Mouse (Mus musculus): Measurements from ENCODE around the gene 3110040M04Rik. TPM values are rescaled to one million over a fixed set of nuclear protein-coding genes. Genes with fewer than 3 reads are reported as not detected.
A peak's percentile ranks its signal among the peaks of the same experiment; 100 is the strongest.

Gene 3110040M04Rik
- total RNA-seq, 2 experiments from 2014 or later: not detected

DNA sequence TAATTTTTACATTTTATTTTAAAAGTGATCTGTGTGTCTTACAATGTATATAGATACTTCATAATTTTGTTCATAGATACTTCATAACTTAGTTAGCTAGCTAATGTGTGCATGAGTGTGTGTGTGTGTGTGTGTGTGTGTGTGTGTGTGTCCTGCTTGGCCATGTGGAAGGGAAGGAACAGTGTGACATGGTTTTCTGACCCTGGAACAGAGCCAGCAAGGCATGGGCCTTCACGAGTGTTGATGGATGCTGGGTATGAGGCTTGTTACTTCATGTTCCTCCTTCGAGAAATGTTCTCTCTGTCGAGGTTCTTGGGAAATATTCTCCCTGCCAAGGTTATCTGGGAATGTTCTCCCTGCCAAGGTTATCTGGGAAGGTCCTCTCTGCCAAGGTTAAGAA, 29.8 kb downstream of the 3110040M04Rik start:
- DNase-seq (ENCODE audit: low spot score in 2 of 2): no peak

GRCm38 (mm10) chr1:151235574-151235973, 31.7 kb downstream of the 3110040M04Rik start:
- no peak for DNase-seq (ENCODE audit: low spot score in 2 of 2)

GRCm38 (mm10) chr1:151236141-151236930, 32.4 kb downstream of the 3110040M04Rik start:
- DNase-seq (ENCODE audit: low spot score in 2 of 2): peak; percentile 30 to 70

DNA sequence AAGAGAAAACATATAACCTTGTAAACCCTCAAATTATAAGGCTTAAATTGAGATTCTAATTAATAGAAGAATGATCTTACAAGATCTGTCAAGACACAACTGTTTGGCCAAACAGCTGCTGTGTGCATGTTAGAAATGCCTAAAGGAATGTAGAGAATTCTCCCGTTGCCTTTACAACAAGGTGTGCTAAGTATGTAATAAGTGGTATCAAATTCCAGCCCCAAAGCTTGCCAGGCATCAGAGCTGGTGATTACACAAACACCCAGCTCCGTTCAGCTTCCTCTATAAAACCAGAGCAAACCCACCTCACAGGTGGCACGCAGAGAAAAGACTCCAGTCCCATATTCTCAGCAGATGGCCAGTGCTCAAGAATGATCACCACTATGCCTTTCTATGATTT, 33.9 kb downstream of the 3110040M04Rik start:
- no peak for DNase-seq (ENCODE audit: low spot score in 2 of 2)

GRCm38 (mm10) chr1:151243332-151243731, 39.4 kb downstream of the 3110040M04Rik start:
- DNase-seq (ENCODE audit: low spot score in 2 of 2): no peak

DNA sequence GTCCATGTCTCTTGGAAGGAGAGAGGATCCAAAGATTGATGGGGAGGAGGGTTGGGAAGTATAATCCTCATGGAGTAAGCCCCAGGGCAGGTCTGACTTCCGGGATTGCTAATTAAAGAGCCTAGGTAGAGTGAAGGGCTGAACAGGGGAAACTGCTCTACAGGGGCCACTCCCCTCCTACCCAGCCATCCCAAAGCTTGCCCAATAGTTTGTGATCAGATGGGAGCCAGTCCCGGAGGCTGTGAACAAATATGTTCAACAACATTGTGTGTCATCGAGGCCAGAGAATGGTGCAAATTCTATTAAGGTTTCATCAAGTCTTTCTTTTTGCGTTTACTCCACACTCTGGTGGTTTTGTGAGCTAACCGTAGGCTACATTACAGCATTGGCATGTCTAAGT, 40.1 kb downstream of the 3110040M04Rik start:
- DNase-seq (ENCODE audit: low spot score in 2 of 2): no peak

DNA sequence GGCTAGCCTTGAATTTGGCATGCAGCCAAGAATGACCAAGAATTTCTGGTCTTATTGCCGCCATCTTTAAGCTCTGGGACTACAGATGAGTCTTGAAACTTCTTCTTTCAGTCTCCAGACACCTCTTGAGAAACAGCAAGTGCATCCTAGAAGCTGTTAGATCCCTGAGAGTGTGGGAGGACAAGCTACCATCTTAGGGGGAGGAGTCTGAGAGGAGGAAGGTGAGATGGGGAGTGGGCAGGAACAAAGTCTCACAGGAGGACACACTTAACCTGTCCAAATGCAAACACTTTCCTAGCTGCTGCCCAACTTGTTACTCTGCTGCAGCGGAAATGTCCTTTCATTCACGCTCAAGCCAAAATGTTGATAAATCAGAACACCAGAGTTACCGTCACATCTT, 40.8 kb downstream of the 3110040M04Rik start:
- DNase-seq (ENCODE audit: low spot score in 2 of 2): no peak

DNA sequence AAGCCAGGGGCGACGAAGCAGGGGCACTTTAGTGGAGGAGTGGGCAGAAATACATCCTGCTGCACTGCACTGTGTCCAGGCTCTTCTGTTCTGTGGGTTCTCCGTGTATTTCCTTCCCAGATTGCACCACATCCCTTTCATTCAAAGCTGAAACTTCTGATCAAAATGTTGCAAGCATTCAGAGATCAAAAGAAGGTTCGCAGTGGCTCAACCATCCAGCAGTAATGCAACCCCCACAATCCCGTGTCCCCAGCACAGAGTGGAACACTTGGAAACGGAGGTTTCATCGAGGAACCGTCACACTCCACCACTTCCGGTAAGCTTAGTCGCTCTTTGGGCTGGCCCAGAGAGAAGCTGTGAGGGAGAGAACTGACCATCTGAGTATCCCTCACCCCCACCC, 41.2 kb downstream of the 3110040M04Rik start:
- DNase-seq (ENCODE audit: low spot score in 2 of 2): no peak

DNA sequence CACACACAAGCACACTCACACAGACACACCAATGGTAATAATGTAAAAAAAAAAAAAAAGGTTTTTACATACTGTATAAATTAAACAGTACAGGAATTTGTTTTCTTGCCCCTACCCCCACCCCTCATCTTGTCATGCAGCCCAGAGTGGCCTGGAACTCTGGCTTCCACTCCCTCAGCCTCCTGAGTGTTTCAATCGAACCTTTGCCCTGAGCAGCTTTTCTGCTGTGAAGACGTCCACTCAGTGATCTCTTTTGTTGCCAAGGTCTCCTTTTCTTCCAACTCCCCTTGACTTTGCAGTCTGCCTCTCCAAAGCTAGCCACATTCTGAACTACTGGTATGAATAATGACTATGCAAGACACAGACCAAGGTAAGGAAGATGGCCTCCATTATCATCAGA, 41.9 kb downstream of the 3110040M04Rik start:
- DNase-seq (ENCODE audit: low spot score in 2 of 2): no peak

GRCm38 (mm10) chr1:151250109-151250508, 46.2 kb downstream of the 3110040M04Rik start:
- DNase-seq (ENCODE audit: low spot score in 2 of 2): no peak

DNA sequence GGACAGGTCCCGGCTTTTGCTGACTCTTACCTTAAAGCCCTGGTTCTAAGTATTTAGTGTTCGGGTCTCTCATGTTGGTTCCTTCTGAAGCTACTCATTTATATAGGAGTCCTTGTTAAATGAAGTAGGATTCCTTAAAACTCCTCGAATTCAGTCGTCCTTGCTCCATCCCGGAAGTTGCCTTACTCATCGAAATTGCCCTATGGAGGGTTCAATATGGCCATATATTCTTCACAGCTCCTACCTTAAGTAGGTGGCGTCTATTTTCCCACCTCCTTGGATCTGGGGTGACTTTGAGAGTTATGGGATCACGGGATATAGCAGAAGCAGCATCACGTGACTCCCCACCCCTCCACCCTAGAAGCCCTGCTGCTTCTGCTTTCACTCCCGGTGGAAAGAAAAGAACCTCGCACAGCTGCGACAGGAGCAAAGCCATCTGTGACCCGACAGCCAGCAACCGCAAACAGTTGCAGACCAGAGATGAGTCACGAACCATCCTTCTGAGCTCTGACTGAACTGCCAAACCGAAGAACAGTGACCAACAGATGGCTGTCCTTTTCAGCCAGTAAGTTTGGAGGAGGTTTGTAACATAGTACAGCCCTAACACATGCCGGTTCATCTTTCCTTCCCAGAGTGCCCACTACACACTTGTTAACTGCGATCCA, 46.7 kb downstream of the 3110040M04Rik start:
- peak; percentile 16 to 47 for DNase-seq (ENCODE audit: low spot score in 2 of 2)

DNA sequence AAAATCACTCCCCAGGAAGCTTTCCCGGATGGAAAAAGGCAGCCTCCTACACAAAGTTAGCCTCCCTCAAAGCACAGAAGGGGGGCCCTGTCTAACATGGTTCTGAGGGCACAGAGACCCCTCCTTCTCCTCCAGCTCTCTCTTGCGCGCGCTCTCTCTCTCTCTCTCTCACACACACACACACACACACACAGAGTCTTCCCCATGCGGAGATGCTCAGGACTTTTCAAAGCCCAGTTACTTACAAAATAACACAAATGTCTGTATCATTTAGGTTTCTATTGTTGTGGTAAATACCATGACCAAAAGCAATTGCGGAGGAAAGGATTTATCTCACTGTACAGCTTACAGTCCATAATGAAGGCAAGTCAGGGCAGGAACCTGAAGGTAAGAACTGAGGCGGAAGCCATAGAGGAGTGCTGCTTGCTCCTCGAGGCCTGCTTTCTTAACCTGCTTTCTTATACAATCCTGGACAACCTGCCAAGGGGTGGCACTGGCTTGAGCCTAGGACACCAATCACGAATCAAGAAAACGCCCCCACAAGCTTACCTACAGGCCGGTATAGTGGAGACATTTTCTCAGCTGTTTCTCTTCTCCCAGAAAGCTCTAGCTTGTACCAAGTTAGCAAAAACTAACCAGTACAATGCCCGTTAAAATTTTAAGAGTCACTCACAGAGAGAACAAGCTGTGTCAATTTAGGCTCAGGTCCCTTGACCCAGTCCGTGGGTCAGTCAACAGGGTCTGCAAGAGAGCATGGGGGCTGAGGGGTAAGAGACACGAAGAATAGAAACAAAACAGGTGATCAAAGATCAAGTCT, 47.5 kb downstream of the 3110040M04Rik start:
- no peak for DNase-seq (ENCODE audit: low spot score in 2 of 2)

Other genes starting within 250 kb of the 3110040M04Rik start
- gene Hmcn1, start 210.7 kb upstream of the 3110040M04Rik start, total RNA-seq (2021): 1 to 10 TPM; 1.5 to 2.1 TPM
- not detected for gene Gm47985, start 21.6 kb upstream of the 3110040M04Rik start, total RNA-seq (2021)
- not detected for gene Gm8947, start 11.7 kb upstream of the 3110040M04Rik start, total RNA-seq (2021)
- gene Gm47995, start 5.7 kb upstream of the 3110040M04Rik start, total RNA-seq (2021): not detected
- not detected for gene Gm47996, start 6.0 kb downstream of the 3110040M04Rik start, total RNA-seq (2021)
- gene Ivns1abp, start 140.4 kb downstream of the 3110040M04Rik start, total RNA-seq (2021): 10 to 100 TPM; 88.5 to 88.7 TPM
- gene Swt1, start 224.3 kb downstream of the 3110040M04Rik start, total RNA-seq (2021): 10 to 100 TPM; 15.4 to 17.1 TPM
- gene Trmt1l, start 224.4 kb downstream of the 3110040M04Rik start, total RNA-seq (2021): 10 to 100 TPM; 31.2 to 35.2 TPM

Data from layer of hippocampus, adult 18-20 months (tissue).